10 mouse cellular contexts compared by ENCODE assay signal in the genomic region with DNA sequence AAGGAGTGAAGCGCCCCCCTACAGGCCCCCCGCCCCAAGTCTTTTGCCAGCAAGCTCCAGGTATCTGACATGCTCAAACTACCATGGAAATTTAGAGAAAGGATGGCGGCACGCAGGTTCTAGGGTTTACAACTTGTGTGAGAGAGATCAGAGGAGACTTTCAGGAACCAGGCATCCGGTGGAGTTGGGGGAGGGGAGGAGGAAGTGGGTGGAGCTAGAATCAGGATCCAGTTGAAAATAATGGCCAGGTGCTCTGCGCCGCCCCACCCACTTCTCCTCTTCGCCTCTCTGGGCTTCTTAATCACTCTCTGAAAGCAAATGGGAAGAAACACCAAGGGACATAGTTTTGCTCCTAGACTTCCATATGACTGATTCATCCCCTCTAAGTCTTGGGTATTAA. TPM values are rescaled to one million over a fixed set of nuclear protein-coding genes. Genes with fewer than 3 reads are reported as not detected.
DNase-seq lines count a peak whose midpoint lies in the region; ATAC-seq and TF ChIP-seq lines count a peak whose summit lies in the region.
"Had no signal": no experiment of that assay in that cellular context is flagged by ENCODE, and none has a peak within 500 bp of the region (broad histone marks: within the 10 kb centered on the region; RNA-seq: fewer than 3 reads in every experiment).

No protein-coding gene starts in this region.

- DNase-seq in limb, embryonic 11.5 days (ENCODE audit: low spot score), result peak; percentile 46
- DNase-seq in limb, embryonic 10.5 days (ENCODE audit: low spot score), result no peak
- DNase-seq in thymus, adult 2 months, result peak; percentile 86
- no peak for DNase-seq in frontal cortex, postnatal 14 days (ENCODE audit: low spot score in 2 of 2)
- DNase-seq in heart, embryonic 10.5 days (ENCODE audit: low spot score), result no peak
- no peak for DNase-seq in kidney, adult 9 months

- H3K9ac ChIP-seq in limb, embryonic 11.5 days (ENCODE audit: low read length), result no peak overlapping the region
- H3K9ac ChIP-seq: liver, embryonic 14.5 days had no signal

- peaks cover 2% of the 10 kb centered on the region; the same call in 1 of the 2 replicates for H3K9me3 ChIP-seq in limb, embryonic 11.5 days (ENCODE audit: control insufficient read depth, low read length)
- H3K9me3 ChIP-seq in limb, embryonic 10.5 days (replicated peaks), result no peaks in the 10 kb centered on the region
- no peaks in the 10 kb centered on the region for H3K9me3 ChIP-seq in heart, embryonic 10.5 days

- no peaks in the 10 kb centered on the region; the same call in 1 of the 2 replicates for H3K4me1 ChIP-seq in limb, embryonic 11.5 days (ENCODE audit: control insufficient read depth, insufficient read depth, low read length)
- H3K4me1 ChIP-seq in limb, embryonic 10.5 days, result peaks cover 19% of the 10 kb centered on the region
- H3K4me1 ChIP-seq in thymus, adult 2 months (replicated peaks; ENCODE audit: control insufficient read depth, insufficient read depth, low read length), result peaks cover 24% of the 10 kb centered on the region
- H3K4me1 ChIP-seq in heart, embryonic 10.5 days, result peaks cover 51% of the 10 kb centered on the region

- TF ChIP-seq POLR2A in thymus, adult 2 months (IDR thresholded peaks at IDR 0.05; ENCODE audit: control insufficient read depth, extremely low read depth, insufficient read depth, low read length, poor library complexity), result no peak

- WGBS in limb, embryonic 11.5 days, result 41% methylated on average over 8 of the region's 8 CpGs
- 41% methylated on average over 8 of the region's 8 CpGs for WGBS in limb, embryonic 10.5 days
- WGBS in thymus, adult 2 months, result 24% methylated on average over 8 of the region's 8 CpGs
- WGBS in heart, embryonic 10.5 days, result 53% methylated on average over 8 of the region's 8 CpGs

- TF ChIP-seq CTCF in thymus, adult 2 months (IDR thresholded peaks at IDR 0.05; ENCODE audit: borderline replicate concordance, control insufficient read depth, extremely low read depth, insufficient read depth, low read length, poor library complexity), result no peak

- ATAC-seq in limb, embryonic 11.5 days (ENCODE audit: insufficient number of reproducible peaks, low FRiP score, low TSS enrichment, low read depth), result no peak
- peak; percentile 66 for ATAC-seq in CD4-positive, CD25-positive, alpha-beta regulatory T cell, adult 4 months
- peak; percentile 42 for ATAC-seq in granulocyte monocyte progenitor cell, adult 5-6 weeks (replicated peaks; ENCODE audit: poor library complexity, severe bottlenecking)

- H3K4me3 ChIP-seq in limb, embryonic 11.5 days (ENCODE audit: low read depth, low read length), result no peak overlapping the region
- H3K4me3 ChIP-seq in limb, embryonic 10.5 days, result no peak overlapping the region
- H3K4me3 ChIP-seq in thymus, adult 2 months (ENCODE audit: control insufficient read depth, insufficient read depth, low read length), result no peak overlapping the region
- H3K4me3 ChIP-seq in heart, embryonic 10.5 days, result no peak overlapping the region

- no peaks in the 10 kb centered on the region for H3K27me3 ChIP-seq in limb, embryonic 11.5 days (ENCODE audit: control insufficient read depth, insufficient read depth, low read length)
- H3K27me3 ChIP-seq in limb, embryonic 10.5 days (ENCODE audit: low read depth, poor library complexity, severe bottlenecking), result peaks cover 17% of the 10 kb centered on the region
- no peaks in the 10 kb centered on the region for H3K27me3 ChIP-seq in thymus, adult 2 months (ENCODE audit: control insufficient read depth, insufficient read depth, low read length)
- no peaks in the 10 kb centered on the region for H3K27me3 ChIP-seq in heart, embryonic 10.5 days (ENCODE audit: insufficient read depth, poor library complexity, severe bottlenecking)

- no peaks in the 10 kb centered on the region for H3K36me3 ChIP-seq in limb, embryonic 11.5 days (ENCODE audit: control insufficient read depth, insufficient read depth, low read length)
- no peaks in the 10 kb centered on the region for H3K36me3 ChIP-seq in limb, embryonic 10.5 days
- H3K36me3 ChIP-seq in thymus, adult 2 months (ENCODE audit: control insufficient read depth, insufficient read depth, low read length), result no peaks in the 10 kb centered on the region
- H3K36me3 ChIP-seq in heart, embryonic 10.5 days, result peaks cover 14% of the 10 kb centered on the region

- no peak overlapping the region for H3K4me2 ChIP-seq in limb, embryonic 11.5 days (ENCODE audit: low read depth, severe bottlenecking)

- no peak overlapping the region for H3K27ac ChIP-seq in limb, embryonic 11.5 days (replicated peaks; ENCODE audit: low read depth, low read length)
- H3K27ac ChIP-seq in limb, embryonic 10.5 days, result no peak overlapping the region
- H3K27ac ChIP-seq in thymus, adult 2 months (ENCODE audit: control insufficient read depth, insufficient read depth, low read length), result no peak overlapping the region
- no peak overlapping the region for H3K27ac ChIP-seq in heart, embryonic 10.5 days
- H3K27ac ChIP-seq: liver, embryonic 14.5 days had no signal

RNA-seq across cellular contexts. Expression of a gene that starts 7.6 kb away (rescaled TPM):
- 3.8 and 4.0 TPM in 2 replicates for polyA plus RNA-seq in limb, embryonic 11.5 days (2014; fragmentation: Nextera tagmentation; extraction: Ambion mirVana)
- 3.0 and 3.2 TPM in 2 replicates for polyA plus RNA-seq in limb, embryonic 10.5 days (2016; fragmentation: Nextera tagmentation; extraction: Ambion mirVana)
- polyA plus RNA-seq in CD4-positive, CD25-positive, alpha-beta regulatory T cell, adult 4 months (2017; shearing (Covaris generic)), result 1 to 10 TPM; 1.1 TPM
- total RNA-seq in granulocyte monocyte progenitor cell, adult 5-6 weeks (2014; fragmentation: Nextera tagmentation), result not detected in 2 replicates
- not detected in 2 replicates for total RNA-seq in granulocyte monocyte progenitor cell, adult 5-6 weeks (2017)
- polyA plus RNA-seq in thymus, adult 2 months (2012; rRNA removed), result 2.8 and 3.3 TPM in 2 replicates
- polyA plus RNA-seq in heart, embryonic 10.5 days (2016; fragmentation: Nextera tagmentation; extraction: Ambion mirVana), result 62.0 and 100 TPM in 2 replicates
- total RNA-seq: megakaryocyte-erythroid progenitor cell, adult 5-6 weeks had no signal

Comparison
In these comparisons a context has a peak if more than half of its experiments do, and no peak if none do; other contexts are left out.
1. DNase-seq: peak in limb, embryonic 11.5 days (single experiment) and thymus, adult 2 months (single experiment); none in limb, embryonic 10.5 days (single experiment), frontal cortex, postnatal 14 days (0 of 2), heart, embryonic 10.5 days (single experiment) and kidney, adult 9 months (single experiment).
2. RNA of a gene that starts 7.6 kb away (polyA plus RNA-seq): 62.0 to 100 TPM in heart, embryonic 10.5 days; 3.8 to 4.0 TPM in limb, embryonic 11.5 days, 2.8 to 3.3 TPM in thymus, adult 2 months, 3.0 to 3.2 TPM in limb, embryonic 10.5 days and 1.1 TPM in CD4-positive, CD25-positive, alpha-beta regulatory T cell, adult 4 months; every median in the first group is over 10 times any median in the second.